Mouse (Mus musculus) ES-E14 (cell line): ENCODE results near the gene Trpm3. TPM values are rescaled to one million over a fixed set of nuclear protein-coding genes. Genes with fewer than 3 reads are reported as not detected.
A peak's percentile ranks its signal among the peaks of the same experiment; 100 is the strongest.

Experiments used
- DNase-seq: peaks from one replicate; pipeline ENCODE4 v3.0.0-alpha.2; 2013; ENCODE audit warnings: low read depth, low spot score
- H3K27ac ChIP-seq: 2 replicates; pipeline ENCODE4 v1.5.1; 2012; ENCODE audit warnings: low read depth, mild to moderate bottlenecking, low read length, moderate library complexity, mixed read lengths; ENCODE audit not compliant: poor library complexity, insufficient read depth, severe bottlenecking
- H3K36me3 ChIP-seq: 2 replicates; pipeline ENCODE4 v1.6.1; 2012; ENCODE audit warnings: mild to moderate bottlenecking, low read length, moderate library complexity, mixed read lengths; ENCODE audit not compliant: control insufficient read depth, poor library complexity, insufficient read depth, severe bottlenecking
- H3K4me1 ChIP-seq, 2 experiments: fragments of 150-350 bp in 1 of 2; sonication (generic) in 1 of 2; 2 replicates each; pipeline ENCODE4 v1.6.1; 2012; ENCODE audit warnings: low read length in 2 of 2, mild to moderate bottlenecking in 1 of 2, mixed read lengths in 1 of 2; ENCODE audit not compliant: control insufficient read depth in 2 of 2, insufficient read depth in 2 of 2, poor library complexity in 1 of 2
- H3K4me3 ChIP-seq, 2 experiments: fragments of 150-350 bp in 1 of 2; sonication (generic) in 1 of 2; 2 replicates each; pipeline ENCODE4 v1.5.1; 2012; ENCODE audit warnings: low read length in 2 of 2, low read depth in 1 of 2, mild to moderate bottlenecking in 1 of 2, mixed read lengths in 1 of 2; ENCODE audit not compliant: insufficient read depth in 1 of 2, poor library complexity in 1 of 2, severe bottlenecking in 1 of 2
- H3K9ac ChIP-seq: 2 replicates; pipeline ENCODE4 v1.6.1; 2012; ENCODE audit warnings: low read depth, mild to moderate bottlenecking, low read length, mixed read lengths; ENCODE audit not compliant: poor library complexity, insufficient read depth, severe bottlenecking
- H3K9me3 ChIP-seq: fragments of 150-350 bp; sonication (generic); 2 replicates; pipeline ENCODE4 v1.6.1; 2012; ENCODE audit warnings: low read depth, mild to moderate bottlenecking, low read length; ENCODE audit not compliant: control insufficient read depth, insufficient read depth
- CHD2 ChIP-seq: IDR thresholded peaks from 2 replicates; pipeline ENCODE4 v1.6.1; 2014; ENCODE audit warnings: mild to moderate bottlenecking, low read depth, low read length, inconsistent platforms
- HCFC1 ChIP-seq: IDR thresholded peaks from 2 replicates; pipeline ENCODE4 v1.6.1; 2012; ENCODE audit warnings: low read length, inconsistent platforms, borderline replicate concordance; ENCODE audit not compliant: insufficient read depth
- MAFK ChIP-seq: IDR thresholded peaks from 2 replicates; pipeline ENCODE4 v1.6.1; 2014; ENCODE audit warnings: mild to moderate bottlenecking, low read depth, low read length, inconsistent platforms; ENCODE audit not compliant: insufficient read depth
- ZC3H11A ChIP-seq: IDR thresholded peaks from 2 replicates; pipeline ENCODE4 v1.6.1; 2012; ENCODE audit warnings: low read depth, mild to moderate bottlenecking, inconsistent platforms, low read length, borderline replicate concordance
- ZNF384 ChIP-seq: IDR thresholded peaks from 2 replicates; pipeline ENCODE4 v1.6.1; 2012; ENCODE audit warnings: low read depth, low read length, inconsistent platforms
- in situ Hi-C, 2 experiments: fragments of 600-800 bp; cut with MboI; formaldehyde crosslinking; loops; one replicate each; pipeline ENCODE4 v1.15.1; 2025; ENCODE audit warnings: low sequenced_read_pairs in 2 of 2, inconsistent platforms in 1 of 2; ENCODE audit not compliant: unreplicated experiment in 2 of 2
- total RNA-seq: library from RNA; depleted of rRNA; stranded (reverse); fragments of 300-350 nt; gene quantifications from 2 replicates; pipeline ENCODE4 v1.2.3, GENCODE M21; 2012

Gene Trpm3
- total RNA-seq, 1 experiment: 0.22 TPM

DNA sequence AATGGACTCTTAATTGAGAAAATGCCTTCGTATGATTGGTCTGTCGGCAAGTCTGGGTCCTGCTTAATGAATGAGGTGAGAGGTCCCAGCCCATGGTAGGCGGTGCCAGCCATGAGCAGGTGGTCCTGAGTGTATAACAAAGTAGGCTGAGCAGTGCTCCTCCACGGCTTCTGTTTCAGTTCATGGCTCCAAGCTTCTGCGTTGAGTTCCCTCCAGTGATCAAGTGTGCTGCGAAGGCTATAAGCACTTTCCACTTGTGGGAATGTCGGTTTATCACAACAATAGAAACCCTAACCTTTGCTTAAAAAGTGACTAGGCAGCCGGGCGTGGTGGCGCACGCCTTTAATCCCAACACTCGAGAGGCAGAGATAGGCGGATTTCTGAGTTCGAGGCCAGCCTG lies 898.7 kb downstream of the Trpm3 start:
- peak; percentile 37 for DNase-seq
- Histone ChIP-seq H3K9ac (no peak overlapping the region), H3K27ac (peak overlapping the region; percentile 76), H3K4me3 (peak overlapping the region in 1 of 2 experiments; percentile 11; a peak in 1 of 4 replicates), H3K36me3 (peaks cover 3% of the 10 kb centered on the region; the same call in 1 of the 2 replicates), H3K9me3 (no peaks in the 10 kb centered on the region), H3K4me1 (peaks cover 7 to 27% of the 10 kb centered on the region in 2 experiments; a peak in 2 of 4 replicates)
- TF ChIP-seq CHD2 (no peak), HCFC1 (no peak), ZNF384 (no peak), MAFK (0 out of 2 replicates have a peak, but pooled peaks have one; percentile 13)
- in situ Hi-C loops: no loop called here

DNA sequence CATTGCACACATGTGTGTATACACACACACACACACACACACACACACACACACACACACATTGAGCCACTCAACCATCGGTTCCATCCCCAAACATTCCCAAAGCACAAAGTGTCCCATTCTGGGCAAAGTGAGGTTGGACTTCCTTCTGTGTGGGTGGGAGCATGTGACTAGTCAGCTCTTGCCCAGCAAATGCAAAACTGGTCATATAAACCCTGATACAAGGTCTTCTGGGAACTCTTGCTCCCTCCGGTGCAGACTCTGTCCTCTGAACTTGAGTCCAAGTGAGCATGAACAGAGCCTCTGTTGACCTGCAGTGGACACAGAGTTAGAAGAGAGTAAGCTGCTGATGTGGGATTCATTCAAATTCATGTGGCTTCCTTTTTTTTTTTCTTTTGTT lies 899.5 kb downstream of the Trpm3 start:
- no peak overlapping the region for H3K9ac ChIP-seq
- H3K36me3 ChIP-seq: peaks cover 3% of the 10 kb centered on the region; the same call in 1 of the 2 replicates
- in situ Hi-C loops: no loop called here
- H3K4me1 ChIP-seq: peaks cover 10 to 27% of the 10 kb centered on the region in 2 experiments; a peak in 2 of 4 replicates
- no peak for DNase-seq
- no peak overlapping the region for H3K4me3 ChIP-seq
- H3K9me3 ChIP-seq: no peaks in the 10 kb centered on the region
- no peak for TF ChIP-seq MAFK
- TF ChIP-seq HCFC1: no peak
- TF ChIP-seq CHD2: no peak
- TF ChIP-seq ZNF384: no peak
- no peak for TF ChIP-seq ZC3H11A
- H3K27ac ChIP-seq: no peak overlapping the region

DNA sequence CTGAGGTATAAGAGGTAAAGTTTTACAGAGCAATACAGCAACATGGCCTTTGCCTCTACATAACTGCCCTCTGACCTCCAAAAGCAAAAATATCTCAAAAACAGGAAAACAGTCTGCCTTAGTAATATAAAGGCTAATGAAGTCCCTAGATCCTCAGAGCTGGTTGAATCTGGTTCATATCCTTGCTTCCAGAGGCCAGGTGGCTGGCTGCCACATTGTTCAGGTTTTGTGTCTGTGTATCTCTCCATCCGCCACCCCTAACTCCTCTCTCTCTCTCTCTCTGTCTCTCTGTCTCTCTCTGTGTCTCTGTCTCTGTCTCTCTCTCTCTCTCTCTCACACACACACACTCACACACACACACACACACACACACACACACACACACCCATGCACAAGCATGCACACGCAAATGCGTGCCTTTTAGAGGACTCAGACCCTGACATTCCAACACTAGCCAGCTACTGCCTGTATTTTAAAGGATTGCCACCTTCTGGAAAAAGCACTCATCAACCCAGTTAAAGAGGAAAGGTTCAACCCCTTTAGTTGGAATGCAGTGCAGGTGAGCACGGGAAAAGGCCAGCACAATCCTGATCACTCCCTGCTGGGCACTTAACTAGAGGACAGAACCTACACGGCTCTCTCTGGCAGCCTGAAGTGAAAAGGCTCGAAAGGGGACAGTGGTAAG lies 902.8 kb downstream of the Trpm3 start:
- no peak overlapping the region for H3K4me3 ChIP-seq
- peaks cover 3% of the 10 kb centered on the region; the same call in 1 of the 2 replicates for H3K36me3 ChIP-seq
- no peaks in the 10 kb centered on the region for H3K9me3 ChIP-seq
- TF ChIP-seq ZNF384 (no peak), ZC3H11A (no peak)
- peak; percentile 31 for DNase-seq
- peaks cover 8 to 15% of the 10 kb centered on the region in 2 experiments; a peak in 2 of 4 replicates for H3K4me1 ChIP-seq
- in situ Hi-C loops: no loop called here
- H3K27ac ChIP-seq: peak overlapping the region; percentile 11
- H3K9ac ChIP-seq: no peak overlapping the region

DNA sequence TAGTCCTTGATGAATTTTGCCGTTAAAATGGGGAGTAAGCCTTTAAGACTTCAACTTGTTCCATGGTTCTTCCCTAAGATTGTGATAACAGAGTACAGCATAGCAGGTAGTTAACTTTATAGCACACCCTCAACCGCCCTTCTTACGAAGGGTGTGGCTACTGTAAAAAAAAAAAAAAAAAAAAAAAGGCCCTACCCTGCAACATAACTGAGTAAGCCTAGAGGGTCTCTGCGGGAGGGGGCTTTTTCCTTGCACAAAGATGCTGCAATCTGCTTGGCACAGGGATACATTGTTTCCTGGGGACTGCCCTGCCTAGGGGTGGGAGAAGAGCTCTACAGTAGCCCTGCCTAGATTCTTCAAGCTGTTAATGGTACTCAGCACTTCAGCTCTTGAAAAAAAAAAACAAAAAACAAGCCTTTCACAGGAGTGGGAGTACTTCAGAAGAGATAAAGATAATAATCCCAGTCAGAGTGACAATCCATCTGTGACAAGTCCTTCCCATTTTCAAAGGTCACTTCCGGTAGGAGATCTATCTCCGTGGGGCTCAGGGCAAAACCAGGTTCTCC lies 903.4 kb downstream of the Trpm3 start:
- Histone ChIP-seq H3K9me3 (no peaks in the 10 kb centered on the region), H3K9ac (no peak overlapping the region), H3K4me1 (peaks cover 8 to 11% of the 10 kb centered on the region in 2 experiments; a peak in 2 of 4 replicates), H3K27ac (peak overlapping the region; percentile 34; the same call in 1 of the 2 replicates), H3K4me3 (no peak overlapping the region), H3K36me3 (peaks cover 3% of the 10 kb centered on the region; the same call in 1 of the 2 replicates)
- no peak for DNase-seq
- TF ChIP-seq ZNF384: peak; percentile 93
- no peak for TF ChIP-seq MAFK
- in situ Hi-C loops: no loop called here

DNA sequence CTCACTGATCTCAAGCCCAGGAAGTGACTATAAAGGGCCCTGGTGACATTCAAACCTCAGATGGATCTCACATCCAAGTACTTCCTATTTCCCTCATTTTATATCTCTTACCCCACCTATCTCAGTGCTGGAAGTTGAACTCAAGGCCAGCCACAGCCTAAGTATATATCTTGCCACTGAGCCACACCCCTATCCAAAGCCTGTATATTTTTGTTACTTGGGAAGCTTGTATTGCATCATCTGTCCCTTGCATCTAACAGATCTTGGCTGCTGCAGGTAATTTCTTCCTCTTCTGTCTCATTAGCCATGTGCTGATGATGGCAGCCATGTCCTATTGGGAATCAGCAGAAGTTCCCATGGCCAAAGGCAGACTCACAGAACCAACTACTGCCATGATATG lies 904.9 kb downstream of the Trpm3 start:
- Histone ChIP-seq H3K36me3 (peaks cover 5% of the 10 kb centered on the region; the same call in 1 of the 2 replicates), H3K4me3 (no peak overlapping the region), H3K9ac (no peak overlapping the region), H3K27ac (no peak overlapping the region), H3K4me1 (peaks cover 4 to 6% of the 10 kb centered on the region in 2 experiments; a peak in 1 of 4 replicates), H3K9me3 (no peaks in the 10 kb centered on the region)
- in situ Hi-C loops: no loop called here
- DNase-seq: no peak
- no peak for TF ChIP-seq MAFK
- TF ChIP-seq HCFC1: no peak
- TF ChIP-seq ZNF384: no peak
